Mouse (Mus musculus) left cerebral cortex, postnatal 10 days (tissue): ENCODE measurements around the gene Asl. TPM values are rescaled to one million over a fixed set of nuclear protein-coding genes. Genes with fewer than 3 reads are reported as not detected.

ENCODE experiments used
- DNase-seq, 2 experiments: peaks; one replicate each; pipeline ENCODE4 v3.0.0; 2021 to 2022; ENCODE audit warnings: low spot score in 2 of 2, mixed read lengths in 1 of 2; ENCODE audit errors: extremely low spot score in 1 of 2
- intact Hi-C: fragments of 180-260 bp; cut with DNase I; formaldehyde crosslinking; loops from one replicate; pipeline ENCODE4 v1.15.1; 2025
- total RNA-seq, 2 experiments: library from RNA; stranded (reverse); gene quantifications; 2 replicates each; pipeline ENCODE4 v1.2.3; 2021

Gene Asl
- 10 to 100 TPM; 23.9 to 24.6 TPM for total RNA-seq

DNA sequence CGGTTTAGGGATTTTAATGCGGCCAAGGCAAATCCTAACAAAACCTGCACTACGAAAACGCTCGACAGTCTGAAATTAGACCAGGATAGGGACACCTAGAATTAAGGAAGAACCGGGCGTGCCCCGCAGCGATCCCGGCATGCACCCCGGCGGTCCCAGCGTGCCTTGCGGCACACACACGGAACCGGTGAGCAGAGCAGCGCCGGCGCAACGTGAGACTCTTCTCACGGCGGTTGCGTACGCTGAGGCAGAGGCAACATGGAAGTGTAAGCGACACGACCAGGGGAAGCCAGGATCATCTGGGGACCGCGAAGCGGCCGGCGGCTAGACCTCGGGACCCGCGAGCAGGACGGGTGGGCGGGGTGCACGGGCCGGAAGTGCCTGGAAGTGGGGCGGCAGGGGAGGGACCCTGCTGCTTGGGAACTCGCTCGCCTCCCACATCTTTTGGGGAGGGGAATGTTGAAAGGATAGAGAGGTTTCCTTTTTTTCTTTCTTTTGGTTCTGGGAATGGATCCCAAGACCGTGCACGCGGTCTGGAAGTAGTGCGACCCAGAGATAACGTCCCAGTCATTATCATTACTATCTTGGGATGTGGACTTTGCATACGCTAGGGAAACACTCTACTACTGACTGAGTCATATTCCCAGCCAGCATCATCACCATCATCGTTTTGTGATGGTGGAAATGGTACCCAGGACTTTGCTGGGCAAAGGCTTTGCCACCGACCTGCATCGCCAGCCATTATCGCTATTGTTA lies at the start of gene Asl, which contains the start of gene Crcp:
Gene Asl (minus strand): TSS at position 106 of the 756 bp plus-strand sequence.
Gene Crcp (plus strand): TSS at position 149 of the 756 bp plus-strand sequence.
- intact Hi-C loops = loop anchor here (5.0 kb wide), 1 partner anchor 113 kb away; the partner anchor contains the start of gene Kctd7
- peak; percentile 74 to 90 for DNase-seq

DNA sequence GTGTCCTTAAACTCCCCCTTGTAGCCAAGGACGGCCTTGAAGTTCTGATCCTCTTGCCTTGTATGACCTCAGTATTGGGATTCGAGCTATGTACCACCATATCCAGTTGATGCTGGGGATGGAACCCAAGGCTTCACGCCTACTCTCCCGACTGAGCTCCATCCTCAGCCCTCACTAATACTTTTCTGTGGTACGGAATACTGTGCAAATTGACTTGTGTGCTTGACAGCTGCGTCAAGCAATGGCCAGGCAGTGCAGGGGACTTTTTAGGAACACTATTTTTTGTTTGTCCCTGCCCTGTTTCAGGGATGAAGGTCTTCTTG lies 49.7 kb upstream of the Asl start:
- no peak for DNase-seq
- intact Hi-C loops = loop anchor here (5.0 kb wide), 1 partner anchor 36 kb away; no protein-coding TSS in a partner anchor

DNA sequence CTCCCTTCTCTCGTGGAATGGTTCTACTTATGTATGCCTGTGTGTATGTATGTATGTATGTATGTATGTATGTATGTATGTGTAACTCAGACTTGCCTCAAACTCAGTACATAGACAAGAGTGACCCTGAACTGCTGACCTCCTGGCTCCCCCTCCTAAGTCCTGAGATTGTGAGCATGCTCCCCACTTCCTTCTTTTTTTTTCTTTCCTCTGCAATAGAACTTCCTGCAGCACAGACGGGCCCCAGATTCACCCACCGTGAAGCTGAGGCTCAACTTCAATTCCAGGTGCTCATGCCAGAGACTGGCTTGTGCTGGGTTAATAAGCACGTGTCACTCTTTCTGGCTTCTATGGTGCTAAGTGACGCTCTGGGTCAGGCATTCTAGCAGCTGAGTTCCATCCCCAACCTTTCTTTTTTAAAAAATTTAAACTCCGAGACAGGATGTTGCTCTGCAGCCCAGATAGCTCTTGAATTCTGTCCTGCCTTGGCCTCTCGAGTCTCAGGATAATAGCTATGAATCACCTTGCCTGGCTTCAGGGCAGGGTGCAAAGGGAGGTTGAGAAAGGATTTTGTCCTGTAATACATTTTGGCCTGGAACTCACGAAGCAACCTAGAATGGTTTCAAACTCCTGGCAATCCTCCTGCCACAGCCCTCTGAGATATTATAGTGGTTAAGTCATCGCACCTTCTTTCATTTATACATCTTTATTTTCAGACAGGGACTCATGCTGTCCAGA lies 49.2 kb upstream of the Asl start:
- intact Hi-C loops = loop anchor here (5.0 kb wide), 1 partner anchor 36 kb away; no protein-coding TSS in a partner anchor
- DNase-seq = no peak

DNA sequence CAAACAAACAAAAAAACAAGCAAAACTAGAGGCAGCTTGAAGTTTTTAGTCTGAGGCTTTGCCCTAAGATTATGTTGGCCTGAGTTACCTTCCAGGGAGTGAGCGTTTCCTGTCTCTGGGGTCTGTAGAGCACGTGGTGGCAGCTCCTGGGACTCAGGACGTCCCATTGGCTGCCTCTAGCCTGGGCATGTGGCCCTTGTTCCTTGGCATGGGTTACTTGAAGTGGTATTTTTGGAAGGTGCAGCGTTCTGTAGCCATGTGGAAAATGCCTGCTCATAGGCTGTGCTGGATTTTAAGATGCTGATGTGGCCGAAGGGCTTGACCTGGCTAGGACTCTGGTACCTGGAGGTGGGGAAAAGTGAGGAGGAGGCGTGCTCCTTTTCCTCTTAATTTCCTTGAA lies 47.3 kb upstream of the Asl start:
- DNase-seq = no peak
- intact Hi-C loops = loop anchor here (5.0 kb wide), 1 partner anchor 34 kb away; no protein-coding TSS in a partner anchor

GRCm38 (mm10) chr5:130074491-130074890 lies 45.4 kb upstream of the Asl start:
- DNase-seq = no peak
- intact Hi-C loops = no loop called here

DNA sequence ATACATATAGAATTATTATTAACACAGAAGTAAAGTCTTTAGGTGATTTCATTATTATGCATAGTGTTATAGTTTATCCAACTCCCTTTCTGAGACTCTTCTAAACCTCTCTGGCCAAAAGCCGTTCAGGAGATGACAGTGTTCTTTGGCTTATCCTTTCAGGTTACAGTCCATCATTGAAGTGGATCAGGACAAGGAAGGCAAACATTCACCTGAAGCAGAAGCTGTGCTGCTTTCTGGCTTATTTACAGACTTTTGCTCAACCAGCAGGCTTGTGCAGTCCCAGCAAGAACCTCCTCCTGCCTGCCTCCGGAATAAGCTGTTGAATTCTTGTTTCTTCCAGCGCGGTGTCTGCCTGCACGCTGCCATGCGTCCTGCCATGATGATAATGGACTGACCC lies 44.0 kb upstream of the Asl start, which contains the start of gene Tpst1:
Gene Tpst1 (plus strand): TSS at position 301 of the 400 bp plus-strand sequence.
- intact Hi-C loops = no loop called here

GRCm38 (mm10) chr5:130067841-130068264 lies 38.8 kb upstream of the Asl start:
- no peak for DNase-seq
- intact Hi-C loops = no loop called here

More for the DNA sequence above, 44.0 kb upstream of the Asl start, which contains the start of gene Tpst1:
- no peak for DNase-seq

DNA sequence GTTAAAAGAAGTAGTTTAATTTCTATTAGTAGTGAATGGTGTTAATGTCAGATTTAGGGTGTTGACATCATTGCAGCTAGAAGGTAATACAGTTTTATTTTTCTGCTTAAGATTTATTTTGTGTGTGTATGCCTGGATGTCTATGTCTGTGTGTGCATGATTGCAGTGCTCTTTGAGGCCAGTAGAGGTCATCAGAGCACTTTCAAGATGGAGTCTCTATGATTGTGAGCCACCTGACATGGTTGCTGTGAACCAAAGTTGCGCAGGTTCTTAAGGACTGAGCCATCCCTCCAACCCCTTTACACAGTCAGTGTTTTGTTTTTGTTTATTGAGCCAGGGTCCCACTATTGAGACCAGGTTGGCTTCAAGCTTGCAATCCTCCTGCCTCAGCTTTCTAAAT lies 36.5 kb upstream of the Asl start:
- DNase-seq = no peak
- intact Hi-C loops = no loop called here

- DNase-seq = no peak
- intact Hi-C loops = no loop called here
Observed at GRCm38 (mm10) chr5:130063760-130064159, 34.7 kb upstream of the Asl start.

DNA sequence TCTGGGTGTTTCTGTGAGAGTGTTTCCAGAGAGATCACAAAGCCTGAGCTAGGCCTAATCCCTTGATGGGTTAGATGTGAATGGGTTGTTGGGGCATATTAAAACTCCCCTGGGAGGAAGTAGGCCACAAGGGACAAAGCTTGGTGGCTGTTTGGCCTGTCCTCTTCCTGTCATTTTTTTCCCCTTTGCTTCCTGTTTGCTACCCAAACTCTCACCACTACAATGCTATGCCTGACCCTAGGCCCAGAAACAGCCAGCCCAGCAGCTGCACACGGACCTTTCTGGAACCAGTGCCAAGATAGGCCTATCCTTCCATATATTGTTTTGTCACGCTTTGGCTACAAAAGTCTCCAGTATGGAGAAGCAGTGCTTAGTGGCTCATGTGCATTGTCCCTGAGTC lies 33.0 kb upstream of the Asl start:
- peak in 1 of 2 experiments; percentile 33 for DNase-seq
- intact Hi-C loops = no loop called here

DNA sequence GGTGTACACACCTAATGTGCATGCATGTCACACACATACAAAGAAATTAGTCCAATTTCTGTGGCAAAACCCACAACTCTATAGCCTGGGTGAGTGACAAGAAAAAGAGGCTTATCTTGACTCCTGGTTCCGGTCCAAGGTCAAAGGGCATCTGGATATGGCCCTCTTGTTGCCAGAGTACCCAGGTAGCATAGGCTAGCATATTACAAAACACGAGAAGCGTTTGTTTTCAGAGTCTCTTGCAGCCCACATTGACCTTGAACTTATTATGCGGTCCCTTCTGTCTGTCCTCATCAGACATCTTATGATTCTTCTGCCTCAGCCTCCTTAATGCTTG lies 31.2 kb upstream of the Asl start:
- intact Hi-C loops = no loop called here
- no peak for DNase-seq

GRCm38 (mm10) chr5:130059413-130060328 lies 30.6 kb upstream of the Asl start:
- intact Hi-C loops = no loop called here
- DNase-seq = peak in 1 of 2 experiments; percentile 57

DNA sequence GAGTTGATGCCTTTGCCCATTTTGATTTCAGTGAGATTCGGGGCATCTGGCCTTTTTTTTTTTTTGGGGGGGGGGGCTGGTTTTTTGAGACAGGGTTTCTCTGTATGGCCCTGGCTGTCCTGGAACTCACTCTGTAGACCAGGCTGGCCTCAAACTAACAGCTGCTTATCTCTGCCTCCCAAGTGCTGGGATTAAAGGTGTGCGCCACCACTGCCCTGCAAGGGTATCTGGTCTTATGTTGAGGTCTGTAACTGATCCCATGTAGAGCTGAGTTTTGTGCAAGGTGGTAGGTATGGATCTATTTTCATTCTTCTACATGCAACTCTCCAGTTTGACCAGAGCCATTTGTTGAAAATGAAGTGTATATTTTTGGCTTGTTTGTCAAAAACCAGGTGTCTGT lies 27.3 kb upstream of the Asl start:
- DNase-seq = no peak
- intact Hi-C loops = no loop called here

- intact Hi-C loops = no loop called here
- DNase-seq = no peak
Observed at GRCm38 (mm10) chr5:130055688-130056087, 26.6 kb upstream of the Asl start.

DNA sequence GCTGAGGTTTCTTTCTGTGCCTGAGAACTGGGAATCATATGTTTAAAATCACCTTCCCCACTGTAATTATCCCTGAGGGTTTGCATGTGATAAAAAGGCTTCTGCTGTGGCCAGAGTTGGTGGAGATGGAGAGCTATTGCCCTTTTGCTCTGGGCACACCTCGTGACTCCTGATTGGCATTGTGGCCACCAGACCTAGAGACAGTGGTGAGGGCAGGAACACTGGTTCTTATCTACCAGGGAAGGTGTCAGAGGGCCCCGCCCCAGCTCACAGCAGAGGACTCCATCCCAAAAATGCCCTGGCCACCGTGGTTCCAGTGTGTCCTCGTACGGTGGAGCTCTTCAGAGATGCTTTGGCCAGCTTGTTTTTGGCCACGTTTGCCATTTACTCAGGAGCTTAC lies 23.9 kb upstream of the Asl start:
- DNase-seq = no peak
- intact Hi-C loops = no loop called here

DNA sequence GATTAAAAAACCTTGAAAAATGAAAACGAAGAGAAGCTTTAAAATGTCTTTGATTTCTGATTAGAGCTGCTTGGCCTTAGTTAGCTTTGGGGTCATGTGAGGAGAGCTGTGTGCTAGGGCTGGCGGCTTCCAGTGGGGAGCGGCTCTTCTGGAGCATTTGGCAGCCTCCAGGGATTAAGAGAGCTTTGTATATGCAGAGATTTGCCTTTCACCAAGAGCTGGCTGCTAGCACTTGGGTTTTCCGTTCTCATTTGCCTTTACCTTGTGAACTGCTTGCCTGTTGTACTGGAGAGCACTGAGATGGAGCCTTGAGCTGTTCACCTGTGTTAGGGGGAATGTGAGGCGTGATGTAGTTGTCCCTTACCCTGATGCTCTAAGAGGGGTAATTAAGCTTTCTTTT lies 23.5 kb upstream of the Asl start:
- intact Hi-C loops = no loop called here
- DNase-seq = no peak

DNA sequence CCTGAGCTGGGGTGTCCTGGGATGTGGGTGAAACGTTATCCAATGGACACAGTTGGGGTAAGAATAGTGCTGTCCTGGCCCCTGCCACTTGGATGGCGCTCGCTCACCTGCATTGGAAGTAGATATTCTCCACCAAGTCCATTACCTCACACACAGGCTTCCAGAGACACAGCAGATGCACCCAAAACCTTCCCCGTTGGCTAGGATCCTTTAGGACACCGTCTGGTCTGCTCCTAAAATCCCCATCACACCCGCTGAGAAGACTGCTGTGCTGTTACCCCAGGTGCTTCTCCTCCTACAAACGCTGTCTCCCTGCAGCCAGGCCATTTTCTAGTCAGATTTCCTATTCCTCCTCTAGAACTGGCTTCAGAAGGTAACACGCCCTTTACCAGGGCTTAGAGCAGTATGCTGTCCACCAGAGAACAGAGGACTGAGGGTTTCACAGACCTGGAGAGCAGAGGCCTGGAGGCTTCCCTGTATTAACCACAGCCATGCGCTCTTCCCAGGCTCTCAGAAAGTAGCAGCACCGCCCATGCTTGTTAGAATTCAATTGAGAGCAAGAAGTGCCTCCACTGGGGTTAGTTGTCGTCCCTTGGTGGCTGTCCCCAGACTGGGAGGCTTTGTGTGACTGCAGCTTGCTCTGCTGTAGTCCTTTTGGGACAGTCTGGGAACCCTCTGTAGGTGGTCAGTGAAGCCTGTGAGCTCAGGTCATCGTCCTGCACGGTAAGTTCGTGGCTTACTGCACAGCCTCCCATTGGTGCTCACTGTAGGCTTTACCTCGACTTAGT lies 22.2 kb upstream of the Asl start:
- DNase-seq = no peak
- intact Hi-C loops = no loop called here

DNA sequence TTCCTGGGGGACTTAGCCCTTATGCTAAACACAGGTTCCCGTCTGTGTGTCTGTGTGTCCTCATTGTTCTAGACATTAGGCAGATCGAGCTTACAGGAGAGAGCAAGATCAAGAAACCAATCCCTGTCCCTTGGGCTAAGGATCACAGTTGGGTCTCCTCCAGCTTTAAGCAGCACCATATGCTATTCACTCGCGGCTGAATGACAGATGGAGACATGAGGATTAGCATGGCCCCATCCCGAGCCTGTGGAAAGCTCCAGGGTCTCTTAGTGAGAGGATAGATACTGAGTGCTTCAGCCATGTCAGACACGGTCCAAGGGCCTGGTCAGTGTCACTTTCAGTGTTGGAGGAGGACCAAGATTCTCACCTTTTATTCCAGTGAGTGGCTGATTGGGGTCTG lies 21.4 kb upstream of the Asl start:
- no peak for DNase-seq
- intact Hi-C loops = no loop called here
